Mouse (Mus musculus) CH12.LX (cell line): Measurements from ENCODE around the gene Alg2. TPM values are rescaled to one million over a fixed set of nuclear protein-coding genes. Genes with fewer than 3 reads are reported as not detected.

Experiments
- DNase-seq: peaks from one replicate; pipeline ENCODE4 v3.0.0-alpha.2; 2013; ENCODE audit errors: extremely low read depth
- H3K27ac ChIP-seq: 2 replicates; pipeline ENCODE4 v1.5.1; 2012; ENCODE audit warnings: low read depth, mild to moderate bottlenecking, control low read depth, moderate library complexity; ENCODE audit not compliant: insufficient read depth
- H3K27me3 ChIP-seq: replicated peaks from 2 replicates; pipeline ENCODE3; 2012; ENCODE audit warnings: inconsistent platforms
- H3K36me3 ChIP-seq, 2 experiments: replicated peaks in 1 of 2; 2 replicates each; pipeline versions ENCODE3 to v1.6.1; 2012; ENCODE audit warnings: inconsistent platforms in 1 of 2, low read length in 1 of 2, mild to moderate bottlenecking in 1 of 2, mixed read lengths in 1 of 2, moderate library complexity in 1 of 2; ENCODE audit not compliant: control insufficient read depth in 1 of 2, insufficient read depth in 1 of 2
- H3K4me1 ChIP-seq, 2 experiments: 2 replicates each; pipeline ENCODE4 v1.6.1; 2012; ENCODE audit warnings: inconsistent platforms in 1 of 2, moderate library complexity in 1 of 2; ENCODE audit not compliant: insufficient read depth in 2 of 2, control insufficient read depth in 1 of 2
- H3K4me2 ChIP-seq: 2 replicates; pipeline ENCODE4 v1.6.1; 2012; ENCODE audit warnings: low read depth, mild to moderate bottlenecking, control low read depth; ENCODE audit not compliant: poor library complexity, insufficient read depth, severe bottlenecking
- H3K4me3 ChIP-seq, 3 experiments: fragments of 150-350 bp in 1 of 3; sonication (generic) in 1 of 3; replicated peaks in 1 of 3; 2 replicates each; pipeline versions ENCODE3 to v1.5.1; 2011 to 2012; ENCODE audit warnings: low read depth in 2 of 3, low read length in 2 of 3, mild to moderate bottlenecking in 2 of 3, moderate library complexity in 2 of 3, control low read depth in 1 of 3, improper control_type of control experiment in 1 of 3, inconsistent platforms in 1 of 3, mixed read lengths in 1 of 3; ENCODE audit not compliant: poor library complexity in 1 of 3
- H3K79me2 ChIP-seq: replicated peaks from 2 replicates; pipeline ENCODE4 v1.6.1; 2012; ENCODE audit warnings: mild to moderate bottlenecking, moderate library complexity; ENCODE audit not compliant: control insufficient read depth, poor library complexity, insufficient read depth, severe bottlenecking; ENCODE audit errors: extremely low read depth
- H3K9ac ChIP-seq: 2 replicates; pipeline ENCODE4 v1.6.1; 2012; ENCODE audit warnings: low read depth, mild to moderate bottlenecking, control low read depth, moderate library complexity; ENCODE audit not compliant: insufficient read depth
- H3K9me3 ChIP-seq: replicated peaks from 2 replicates; pipeline ENCODE3; 2012; ENCODE audit warnings: low read length, inconsistent platforms, mixed read lengths
- BHLHE40 ChIP-seq: IDR thresholded peaks from 2 replicates; pipeline ENCODE4 v1.6.1; 2011; ENCODE audit warnings: mild to moderate bottlenecking, low read depth, low read length, improper control_type of control experiment
- CHD2 ChIP-seq: IDR thresholded peaks from 2 replicates; pipeline ENCODE4 v1.6.1; 2011; ENCODE audit warnings: low read length, improper control_type of control experiment
- CTCF ChIP-seq, 2 experiments: IDR thresholded peaks in 1 of 2; conservative IDR thresholded peaks in 1 of 2; 2 replicates each; pipeline ENCODE4 v1.5.1; 2011 to 2012; ENCODE audit warnings: low read depth in 2 of 2, low read length in 2 of 2, improper control_type of control experiment in 1 of 2, inconsistent platforms in 1 of 2, mild to moderate bottlenecking in 1 of 2, moderate library complexity in 1 of 2
- ELF1 ChIP-seq: IDR thresholded peaks from 2 replicates; pipeline ENCODE4 v1.6.1; 2014; ENCODE audit warnings: low read depth, mild to moderate bottlenecking, inconsistent platforms, low read length, improper control_type of control experiment
- ETS1 ChIP-seq: conservative IDR thresholded peaks from 2 replicates; pipeline ENCODE4 v1.6.1; 2012; ENCODE audit warnings: low read depth, mild to moderate bottlenecking, inconsistent platforms, low read length, improper control_type of control experiment, moderate library complexity
- GABPA ChIP-seq: IDR thresholded peaks from 2 replicates; pipeline ENCODE4 v1.6.1; 2012; ENCODE audit warnings: low read depth, low read length, improper control_type of control experiment, inconsistent platforms; ENCODE audit not compliant: insufficient replicate concordance
- HCFC1 ChIP-seq: IDR thresholded peaks from 2 replicates; pipeline ENCODE4 v1.6.1; 2012; ENCODE audit warnings: low read depth, mild to moderate bottlenecking, inconsistent platforms, low read length, improper control_type of control experiment
- IRF4 ChIP-seq: IDR thresholded peaks from 2 replicates; pipeline ENCODE4 v1.6.1; 2014; ENCODE audit warnings: low read depth, mild to moderate bottlenecking, inconsistent platforms, low read length, improper control_type of control experiment
- JUND ChIP-seq: conservative IDR thresholded peaks from 2 replicates; pipeline ENCODE4 v1.6.1; 2011; ENCODE audit warnings: low read depth, low read length, improper control_type of control experiment
- KAT2A ChIP-seq: IDR thresholded peaks from 2 replicates; pipeline ENCODE4 v1.6.1; 2012; ENCODE audit warnings: low read length, improper control_type of control experiment, inconsistent platforms; ENCODE audit not compliant: insufficient replicate concordance
- MAX ChIP-seq: IDR thresholded peaks from 2 replicates; pipeline ENCODE4 v1.6.1; 2011; ENCODE audit warnings: low read length, improper control_type of control experiment
- MAZ ChIP-seq: IDR thresholded peaks from 2 replicates; pipeline ENCODE4 v1.6.1; 2012; ENCODE audit warnings: low read depth, mild to moderate bottlenecking, inconsistent platforms, low read length, improper control_type of control experiment, moderate library complexity
- MEF2A ChIP-seq: IDR thresholded peaks from 2 replicates; pipeline ENCODE4 v1.6.1; 2014; ENCODE audit warnings: low read depth, mild to moderate bottlenecking, inconsistent platforms, low read length, improper control_type of control experiment, borderline replicate concordance
- MXI1 ChIP-seq: IDR thresholded peaks from 2 replicates; pipeline ENCODE4 v1.6.1; 2011; ENCODE audit warnings: mild to moderate bottlenecking, low read depth, low read length, improper control_type of control experiment
- NELFE ChIP-seq: IDR thresholded peaks from 2 replicates; pipeline ENCODE4 v1.6.1; 2011; ENCODE audit warnings: low read depth, low read length, improper control_type of control experiment
- NRF1 ChIP-seq: IDR thresholded peaks from 2 replicates; pipeline ENCODE4 v1.6.1; 2014; ENCODE audit warnings: low read depth, mild to moderate bottlenecking, inconsistent platforms, low read length, improper control_type of control experiment, moderate library complexity
- PAX5 ChIP-seq: IDR thresholded peaks from 2 replicates; pipeline ENCODE4 v1.6.1; 2012; ENCODE audit warnings: low read length, inconsistent platforms, mixed read lengths
- RAD21 ChIP-seq: IDR thresholded peaks from 2 replicates; pipeline ENCODE4 v1.6.1; 2011; ENCODE audit warnings: low read depth, mild to moderate bottlenecking, low read length, improper control_type of control experiment, moderate library complexity
- SIN3A ChIP-seq: IDR thresholded peaks from 2 replicates; pipeline ENCODE4 v1.6.1; 2012; ENCODE audit warnings: low read length, improper control_type of control experiment, inconsistent platforms
- SMC3 ChIP-seq: IDR thresholded peaks from 2 replicates; pipeline ENCODE4 v1.6.1; 2011; ENCODE audit warnings: low read depth, low read length, improper control_type of control experiment
- TBP ChIP-seq: conservative IDR thresholded peaks from 2 replicates; pipeline ENCODE4 v1.6.1; 2011; ENCODE audit warnings: low read depth, low read length, improper control_type of control experiment
- USF1 ChIP-seq: IDR thresholded peaks from 2 replicates; pipeline ENCODE4 v1.6.1; 2014; ENCODE audit warnings: low read depth, mild to moderate bottlenecking, inconsistent platforms, low read length, improper control_type of control experiment
- USF2 ChIP-seq: conservative IDR thresholded peaks from 2 replicates; pipeline ENCODE4 v1.6.1; 2011; ENCODE audit warnings: low read depth, low read length, improper control_type of control experiment
- ZC3H11A ChIP-seq: IDR thresholded peaks from 2 replicates; pipeline ENCODE4 v1.6.1; 2012; ENCODE audit warnings: low read depth, mild to moderate bottlenecking, inconsistent platforms, low read length, improper control_type of control experiment
- dilution Hi-C: fragments of 300-500 bp; cut with MboI; formaldehyde crosslinking; loops from 2 replicates; pipeline ENCODE4 v1.14.3; 2020; ENCODE audit warnings: low sequenced_read_pairs; ENCODE audit not compliant: extremely low pct_unique_long_range_greater_than_20kb, extremely low pct_ligation_motif_present
- in situ Hi-C: fragments of 300-500 bp; cut with MboI; formaldehyde crosslinking; loops from 3 replicates; pipeline ENCODE4 v1.14.3; 2019; ENCODE audit warnings: low sequenced_read_pairs, low pct_ligation_motif_present, low pct_unique_long_range_greater_than_20kb, mixed read lengths
- polyA plus RNA-seq: library from polyadenylated mRNA; unstranded; fragments of >175 nt; gene quantifications from 2 replicates; pipeline ENCODE4 v1.2.1, GENCODE M21; 2012; ENCODE audit warnings: low read depth; ENCODE audit not compliant: insufficient read length
- total RNA-seq, 2 experiments: library from RNA; depleted of rRNA; stranded (reverse); fragments of 300-350 nt in 1 of 2; fragments of >200 nt in 1 of 2; gene quantifications; 2 replicates each; pipeline ENCODE4 v1.2.3; 2012 to 2014

Gene Alg2
- total and polyA plus RNA-seq, 3 experiments = 8.4 to 28.9 (median 14.9) TPM

GRCm38 (mm10) chr4:47438956-47439355 lies 35.2 kb downstream of the Alg2 start:
- Histone ChIP-seq H3K9ac (no peak overlapping the region), H3K36me3 (no peaks in the 10 kb centered on the region), H3K27ac (no peak overlapping the region), H3K27me3 (peaks cover 1% of the 10 kb centered on the region), H3K9me3 (no peaks in the 10 kb centered on the region), H3K4me2 (no peak overlapping the region), H3K79me2 (no peaks in the 10 kb centered on the region), H3K4me3 (no peak overlapping the region), H3K4me1 (peaks cover 0 to 12% of the 10 kb centered on the region in 2 experiments; a peak in 2 of 4 replicates)
- TF ChIP-seq HCFC1 = no peak
- no peak for TF ChIP-seq MAX
- no peak for TF ChIP-seq SIN3A
- no peak for TF ChIP-seq GABPA
- TF ChIP-seq JUND = no peak
- no peak for TF ChIP-seq ETS1
- no peak for TF ChIP-seq ELF1
- no peak for DNase-seq
- dilution Hi-C loops = no loop called here
- in situ Hi-C loops = loop anchor here (25.0 kb wide), 2 partner anchors 373 to 973 kb away; no protein-coding TSS in a partner anchor

GRCm38 (mm10) chr4:47437365-47438340 lies 36.5 kb downstream of the Alg2 start:
- Histone ChIP-seq H3K79me2 (no peaks in the 10 kb centered on the region), H3K9me3 (no peaks in the 10 kb centered on the region), H3K4me3 (peak overlapping the region; percentile 48 to 62 (median 54)), H3K36me3 (no peaks in the 10 kb centered on the region), H3K4me2 (peak overlapping the region; percentile 94), H3K4me1 (peaks cover 0 to 12% of the 10 kb centered on the region in 2 experiments; a peak in 2 of 4 replicates), H3K9ac (peak overlapping the region; percentile 68), H3K27me3 (peaks cover 1% of the 10 kb centered on the region), H3K27ac (no peak overlapping the region)
- 0 out of 2 replicates have a peak, but pooled peaks have one; percentile 14 for TF ChIP-seq NELFE
- 0 out of 2 replicates have a peak, but pooled peaks have one; percentile 56 for TF ChIP-seq CHD2
- TF ChIP-seq MAX = no peak
- no peak for TF ChIP-seq NRF1
- TF ChIP-seq CTCF (conservative IDR thresholded peaks at IDR 0.05 in 1 of 2, IDR thresholded peaks at IDR 0.05 in 1 of 2; ENCODE audit: low read depth in 2 of 2, low read length in 2 of 2) = peak; percentile 63 to 85
- TF ChIP-seq RAD21 = peak; percentile 87
- TF ChIP-seq SIN3A = no peak
- no peak for TF ChIP-seq TBP
- no peak for TF ChIP-seq GABPA
- TF ChIP-seq USF1 = no peak
- TF ChIP-seq SMC3 = peak; percentile 80
- TF ChIP-seq KAT2A = 0 out of 2 replicates have a peak, but pooled peaks have one; percentile 5
- TF ChIP-seq MXI1 = no peak
- TF ChIP-seq IRF4 = no peak
- no peak for TF ChIP-seq USF2
- TF ChIP-seq ZC3H11A = peak; percentile 36
- TF ChIP-seq MEF2A = no peak
- TF ChIP-seq ELF1 = no peak
- TF ChIP-seq MAZ = peak; percentile 73; the same call in 1 of the 2 replicates
- TF ChIP-seq PAX5 = no peak
- no peak for TF ChIP-seq BHLHE40
- in situ Hi-C loops = loop anchor here (25.0 kb wide), 2 partner anchors 375 to 975 kb away; no protein-coding TSS in a partner anchor
- dilution Hi-C loops = no loop called here
- peak; percentile 85 for DNase-seq
